Mouse (Mus musculus) liver, embryonic 16.5 days (tissue): ENCODE measurements around the gene Olfr740. TPM values are rescaled to one million over a fixed set of nuclear protein-coding genes. Genes with fewer than 3 reads are reported as not detected.

Experiments used
- ATAC-seq: fragments of 200-750 bp; cut with Nextera tagmentation; 2 replicates; pipeline ENCODE4 v1.8.0; 2017; ENCODE audit warnings: low read depth, mild to moderate bottlenecking, moderate number of reproducible peaks, moderate library complexity
- H3K27ac ChIP-seq: fragments of 300-500 bp; sonication (generic); 2 replicates; pipeline ENCODE4 v1.5.1; 2014; ENCODE audit warnings: mild to moderate bottlenecking, low read length
- H3K27me3 ChIP-seq: fragments of 300-500 bp; sonication (generic); 2 replicates; pipeline ENCODE4 v1.6.1; 2014; ENCODE audit warnings: low read depth, low read length, mixed read lengths; ENCODE audit not compliant: control insufficient read depth, insufficient read depth
- H3K36me3 ChIP-seq: fragments of 300-500 bp; sonication (generic); 2 replicates; pipeline ENCODE4 v1.6.1; 2014; ENCODE audit warnings: mild to moderate bottlenecking; ENCODE audit not compliant: control insufficient read depth, insufficient read depth
- H3K4me1 ChIP-seq: fragments of 300-500 bp; sonication (generic); 2 replicates; pipeline ENCODE4 v1.6.1; 2014; ENCODE audit warnings: low read depth, low read length, mixed read lengths; ENCODE audit not compliant: control insufficient read depth
- H3K4me2 ChIP-seq: fragments of 300-500 bp; sonication (generic); 2 replicates; pipeline ENCODE4 v1.6.1; 2014; ENCODE audit warnings: low read depth, low read length, mixed read lengths
- H3K4me3 ChIP-seq: fragments of 300-500 bp; sonication (generic); 2 replicates; pipeline ENCODE4 v1.5.1; 2014; ENCODE audit warnings: low read depth, mild to moderate bottlenecking, low read length
- H3K9ac ChIP-seq: fragments of 300-500 bp; sonication (generic); 2 replicates; pipeline ENCODE4 v1.6.1; 2014; ENCODE audit warnings: low read depth, low read length
- H3K9me3 ChIP-seq: fragments of 300-500 bp; sonication (generic); replicated peaks from 2 replicates; pipeline ENCODE4 v1.6.1; 2016; ENCODE audit warnings: low read length; ENCODE audit not compliant: control insufficient read depth
- WGBS: fragments of 180-500 bp; shearing (Covaris S2); extraction: QIAGEN DNeasy Blood & Tissue Kit; methylation state at CpG from one replicate; pipeline ENCODE4 v1.1.7; 2014; ENCODE audit not compliant: insufficient replicate concordance; 5-methylcytosine and 5-hydroxymethylcytosine counted together
- polyA plus RNA-seq: library from polyadenylated mRNA; unstranded; fragments of >200 nt; fragmentation: Nextera tagmentation; extraction: Ambion mirVana; gene quantifications from 2 replicates; pipeline ENCODE4 v1.2.1, GENCODE M21; 2015

Olfr740 gene
- polyA plus RNA-seq = not detected in 2 replicates

GRCm38 (mm10) chr14:50445245-50445644, at the start of gene Olfr740:
Olfr740 (plus strand) TSS chr14:50445545.
- H3K27ac ChIP-seq = no peak within 1 kb of the TSS
- no peak within 1 kb of the TSS for H3K4me3 ChIP-seq
- no peaks in the 10 kb centered on the region for H3K9me3 ChIP-seq
- H3K9ac ChIP-seq = no peak within 1 kb of the TSS
- H3K27me3 ChIP-seq = no peaks in the 10 kb centered on the region
- no peaks in the 10 kb centered on the region for H3K36me3 ChIP-seq
- H3K4me1 ChIP-seq = no peaks in the 10 kb centered on the region
- ATAC-seq = no peak
- H3K4me2 ChIP-seq = no peak within 1 kb of the TSS
- 63% methylated on average over 3 of the region's 3 CpGs for WGBS

- Histone ChIP-seq H3K4me2 (no peak within 1 kb of the TSS), H3K4me1 (no peaks in the 10 kb centered on the region), H3K27me3 (no peaks in the 10 kb centered on the region), H3K9me3 (no peaks in the 10 kb centered on the region), H3K27ac (no peak within 1 kb of the TSS), H3K4me3 (no peak within 1 kb of the TSS), H3K36me3 (no peaks in the 10 kb centered on the region), H3K9ac (no peak within 1 kb of the TSS)
- WGBS = 63% methylated on average over 1 of the region's 1 CpGs
- ATAC-seq = no peak
Measured at GRCm38 (mm10) chr14:50407268-50407667, 38.1 kb upstream of the Olfr740 start, which contains the start of gene Olfr738. Olfr738 (plus strand) TSS chr14:50407568.

- Histone ChIP-seq H3K36me3 (no peaks in the 10 kb centered on the region), H3K4me1 (no peaks in the 10 kb centered on the region), H3K9ac (no peak within 1 kb of the TSS), H3K27me3 (no peaks in the 10 kb centered on the region), H3K4me2 (no peak within 1 kb of the TSS), H3K4me3 (no peak within 1 kb of the TSS), H3K27ac (no peak within 1 kb of the TSS), H3K9me3 (no peaks in the 10 kb centered on the region)
- no peak for ATAC-seq
- 39% methylated on average over 2 of the region's 2 CpGs for WGBS
Measured at GRCm38 (mm10) chr14:50418326-50418725, 27.0 kb upstream of the Olfr740 start, which contains the start of gene Olfr739. Olfr739 (plus strand) TSS chr14:50418626.

- no peak for ATAC-seq
- WGBS = 54% methylated on average over 2 of the region's 2 CpGs
- no peaks in the 10 kb centered on the region for H3K27me3 ChIP-seq
- no peak within 1 kb of the TSS for H3K4me2 ChIP-seq
- H3K27ac ChIP-seq = no peak within 1 kb of the TSS
- H3K4me1 ChIP-seq = no peaks in the 10 kb centered on the region
- no peaks in the 10 kb centered on the region for H3K36me3 ChIP-seq
- H3K9ac ChIP-seq = no peak within 1 kb of the TSS
- no peak within 1 kb of the TSS for H3K4me3 ChIP-seq
- no peaks in the 10 kb centered on the region for H3K9me3 ChIP-seq
Measured at GRCm38 (mm10) chr14:50472438-50472837, 27.1 kb downstream of the Olfr740 start, which contains the start of gene Olfr741. Olfr741 (plus strand) TSS chr14:50472738.

GRCm38 (mm10) chr14:50478406-50478805, 33.1 kb downstream of the Olfr740 start:
- Histone ChIP-seq H3K9ac (no peak overlapping the region), H3K27ac (no peak overlapping the region), H3K4me2 (no peak overlapping the region), H3K9me3 (no peaks in the 10 kb centered on the region), H3K4me3 (no peak overlapping the region), H3K4me1 (no peaks in the 10 kb centered on the region), H3K36me3 (no peaks in the 10 kb centered on the region), H3K27me3 (no peaks in the 10 kb centered on the region)
- WGBS = 49% methylated on average over 2 of the region's 2 CpGs
- ATAC-seq = no peak

GRCm38 (mm10) chr14:50503300-50503699, 58.0 kb downstream of the Olfr740 start, which contains the start of gene Olfr742:
Olfr742 (plus strand) TSS chr14:50503600.
- H3K4me3 ChIP-seq = no peak within 1 kb of the TSS
- 32% methylated on average over 2 of the region's 2 CpGs for WGBS
- H3K27ac ChIP-seq = no peak within 1 kb of the TSS
- H3K4me2 ChIP-seq = no peak within 1 kb of the TSS
- H3K27me3 ChIP-seq = no peaks in the 10 kb centered on the region
- no peak within 1 kb of the TSS for H3K9ac ChIP-seq
- no peaks in the 10 kb centered on the region for H3K36me3 ChIP-seq
- H3K4me1 ChIP-seq = no peaks in the 10 kb centered on the region
- no peaks in the 10 kb centered on the region for H3K9me3 ChIP-seq
- no peak for ATAC-seq

Other genes starting within 250 kb of the Olfr740 start
- not detected in 2 replicates for gene Olfr731, start 203.7 kb upstream of the Olfr740 start, polyA plus RNA-seq
- not detected in 2 replicates for gene Olfr732, start 161.3 kb upstream of the Olfr740 start, polyA plus RNA-seq
- not detected in 2 replicates for gene Olfr733, start 144.0 kb upstream of the Olfr740 start, polyA plus RNA-seq
- gene Olfr734, start 118.8 kb upstream of the Olfr740 start, polyA plus RNA-seq = not detected in 2 replicates
- gene Olfr735, start 96.7 kb upstream of the Olfr740 start, polyA plus RNA-seq = not detected in 2 replicates
- gene Tlr11, start 87.6 kb upstream of the Olfr740 start, polyA plus RNA-seq = 0.07 and 0.15 TPM in 2 replicates
- gene Olfr736, start 64.4 kb upstream of the Olfr740 start, polyA plus RNA-seq = not detected in 2 replicates
- gene Olfr738, start 38.0 kb upstream of the Olfr740 start, polyA plus RNA-seq = not detected in 2 replicates
- not detected in 2 replicates for gene Olfr739, start 26.9 kb upstream of the Olfr740 start, polyA plus RNA-seq
- not detected in 2 replicates for gene Olfr741, start 27.2 kb downstream of the Olfr740 start, polyA plus RNA-seq
- not detected in 2 replicates for gene Olfr742, start 58.1 kb downstream of the Olfr740 start, polyA plus RNA-seq
- not detected in 2 replicates for gene Olfr743, start 76.3 kb downstream of the Olfr740 start, polyA plus RNA-seq
- not detected in 2 replicates for gene Olfr744, start 169.3 kb downstream of the Olfr740 start, polyA plus RNA-seq
- gene Olfr745, start 193.8 kb downstream of the Olfr740 start, polyA plus RNA-seq = not detected in 2 replicates
- gene Olfr746, start 201.5 kb downstream of the Olfr740 start, polyA plus RNA-seq = not detected in 2 replicates
- not detected in 2 replicates for gene Olfr747, start 247.7 kb downstream of the Olfr740 start, polyA plus RNA-seq